Mouse (Mus musculus) ES-Bruce4 (cell line): ENCODE measurements at regions not wholly inside any gene's neighbourhood (a gene's known extent, or its start where the extent isn't known, plus 50 kb on each side); places are given as distances from the start of the nearest gene placed in this dataset.

Experiments
- H3K27ac ChIP-seq: 2 replicates; pipeline ENCODE4 v1.5.1; 2012; ENCODE audit warnings: low read length, inconsistent platforms; ENCODE audit not compliant: insufficient read depth
- H3K27me3 ChIP-seq: 2 replicates; pipeline ENCODE4 v1.6.1; 2012; ENCODE audit warnings: mild to moderate bottlenecking, low read length, inconsistent platforms; ENCODE audit not compliant: control insufficient read depth, poor library complexity, insufficient read depth, severe bottlenecking
- H3K36me3 ChIP-seq: 2 replicates; pipeline ENCODE4 v1.6.1; 2012; ENCODE audit warnings: inconsistent platforms, mild to moderate bottlenecking, low read length, moderate library complexity; ENCODE audit not compliant: control insufficient read depth, poor library complexity, insufficient read depth, severe bottlenecking
- H3K4me1 ChIP-seq: one replicate; pipeline ENCODE4 v1.8.1; 2011; ENCODE audit warnings: low read length; ENCODE audit not compliant: control insufficient read depth, insufficient read depth
- H3K4me3 ChIP-seq: 2 replicates; pipeline ENCODE4 v1.5.1; 2011; ENCODE audit warnings: low read depth, mild to moderate bottlenecking, low read length
- H3K9ac ChIP-seq: 2 replicates; pipeline ENCODE4 v1.6.1; 2012; ENCODE audit warnings: low read depth, mild to moderate bottlenecking, inconsistent platforms; ENCODE audit not compliant: poor library complexity, severe bottlenecking
- H3K9me3 ChIP-seq: replicated peaks from 2 replicates; pipeline ENCODE4 v1.6.1; 2012; ENCODE audit warnings: mild to moderate bottlenecking, low read length, inconsistent platforms; ENCODE audit not compliant: control insufficient read depth, poor library complexity, insufficient read depth, severe bottlenecking
- CTCF ChIP-seq: IDR thresholded peaks from one replicate; pipeline ENCODE4 v1.8.1; 2011; ENCODE audit warnings: low read depth, low read length
- EP300 ChIP-seq: IDR thresholded peaks from 2 replicates; pipeline ENCODE4 v1.6.1; 2011; ENCODE audit warnings: low read depth, low read length; ENCODE audit not compliant: insufficient read depth
- POLR2A ChIP-seq: IDR thresholded peaks from one replicate; pipeline ENCODE4 v1.8.1; 2011; ENCODE audit warnings: low read length; ENCODE audit not compliant: insufficient read depth

DNA sequence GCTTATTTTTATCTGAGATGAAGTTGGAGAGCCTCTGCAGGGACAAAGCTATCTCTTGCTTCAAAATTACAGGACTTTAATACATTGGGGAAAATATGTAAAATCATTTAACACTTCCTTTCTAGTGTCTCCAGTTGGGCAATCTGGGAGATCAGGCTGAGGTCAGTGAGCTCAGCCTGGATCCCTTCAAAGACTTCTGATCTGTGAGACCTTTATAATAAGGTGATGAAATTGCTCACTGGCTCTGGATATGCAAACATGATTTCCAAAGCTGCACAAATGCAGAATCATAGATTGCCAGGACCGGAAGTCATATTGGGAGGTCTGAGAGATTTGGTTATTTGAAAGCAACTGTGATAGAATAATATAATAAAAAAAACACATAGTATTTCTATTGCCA, 76.7 kb downstream of the Mex3b start:
- Histone ChIP-seq H3K9me3 (peaks cover 2% of the 10 kb centered on the region; the same call in 1 of the 2 replicates), H3K36me3 (no peaks in the 10 kb centered on the region), H3K27ac (no peak overlapping the region), H3K9ac (no peak overlapping the region), H3K4me3 (no peak overlapping the region), H3K27me3 (no peaks in the 10 kb centered on the region), H3K4me1 (no peaks in the 10 kb centered on the region)
- TF ChIP-seq POLR2A (no peak), CTCF (no peak), EP300 (no peak)

DNA sequence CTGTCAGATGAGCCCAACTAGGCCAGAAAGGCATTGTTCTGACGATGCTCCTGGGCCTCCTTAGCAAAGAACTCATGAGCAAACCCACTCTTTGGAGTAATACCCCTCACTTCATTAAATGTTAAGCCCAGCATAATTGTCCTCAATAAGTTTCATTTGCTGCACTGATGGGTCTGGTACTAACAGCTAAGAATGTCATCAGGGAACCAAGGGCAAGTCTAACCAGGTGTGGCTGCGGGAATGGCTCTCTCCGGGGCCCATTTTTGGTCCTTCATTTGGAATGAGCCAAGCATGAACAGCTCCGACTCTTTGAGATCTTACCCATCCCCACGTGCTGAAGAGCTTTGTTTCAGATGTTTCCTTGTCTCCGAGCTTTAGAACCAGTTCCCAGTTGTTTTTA, 82.2 kb downstream of the Mex3b start:
- Histone ChIP-seq H3K36me3 (no peaks in the 10 kb centered on the region), H3K27me3 (no peaks in the 10 kb centered on the region), H3K9me3 (no peaks in the 10 kb centered on the region), H3K27ac (no peak overlapping the region), H3K4me3 (no peak overlapping the region), H3K4me1 (peaks cover 4% of the 10 kb centered on the region), H3K9ac (no peak overlapping the region)
- TF ChIP-seq EP300 (no peak), CTCF (no peak), POLR2A (no peak)

DNA sequence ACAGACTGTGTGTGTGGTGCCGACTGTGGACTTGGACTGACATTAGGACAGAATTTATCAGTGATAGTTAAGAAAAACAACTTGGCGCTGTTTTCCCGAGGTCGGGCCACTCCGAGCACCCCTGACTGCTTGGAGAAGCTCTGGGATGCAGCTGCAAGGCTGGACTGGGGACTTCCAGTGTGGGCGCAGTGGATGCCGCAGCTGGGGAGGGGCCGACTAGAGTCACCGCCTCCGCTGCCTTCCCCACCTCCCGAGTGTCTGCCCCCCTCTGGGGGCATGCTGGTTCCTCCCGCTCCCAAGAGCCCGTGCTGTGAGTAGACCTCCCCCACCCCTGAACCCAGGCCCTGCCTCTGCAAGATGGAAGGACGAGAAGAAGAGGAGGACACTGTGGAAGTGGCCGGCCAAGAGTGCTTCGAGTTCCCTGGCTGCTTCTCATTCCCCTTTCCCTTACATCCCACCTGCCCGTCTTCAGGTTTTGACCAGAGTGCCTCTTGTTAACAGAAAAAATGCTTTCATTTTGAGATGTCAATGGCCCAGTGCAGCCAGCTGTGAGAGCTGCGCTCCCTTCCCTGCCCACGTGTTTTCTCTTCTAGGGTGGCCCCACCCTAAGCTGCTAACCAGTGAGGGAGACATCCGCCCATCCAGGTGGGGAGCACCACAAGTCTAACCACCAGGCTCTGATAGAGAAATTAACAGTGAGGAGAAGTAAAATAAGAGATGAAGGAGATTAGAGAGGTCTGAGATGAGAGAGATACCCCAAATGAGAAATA, 90.3 kb downstream of the Mex3b start:
- TF ChIP-seq EP300 (no peak), POLR2A (no peak), CTCF (no peak)
- Histone ChIP-seq H3K9me3 (peaks cover 11% of the 10 kb centered on the region), H3K27me3 (no peaks in the 10 kb centered on the region), H3K36me3 (no peaks in the 10 kb centered on the region), H3K4me1 (peaks cover 8% of the 10 kb centered on the region), H3K4me3 (no peak overlapping the region), H3K27ac (no peak overlapping the region), H3K9ac (no peak overlapping the region)

DNA sequence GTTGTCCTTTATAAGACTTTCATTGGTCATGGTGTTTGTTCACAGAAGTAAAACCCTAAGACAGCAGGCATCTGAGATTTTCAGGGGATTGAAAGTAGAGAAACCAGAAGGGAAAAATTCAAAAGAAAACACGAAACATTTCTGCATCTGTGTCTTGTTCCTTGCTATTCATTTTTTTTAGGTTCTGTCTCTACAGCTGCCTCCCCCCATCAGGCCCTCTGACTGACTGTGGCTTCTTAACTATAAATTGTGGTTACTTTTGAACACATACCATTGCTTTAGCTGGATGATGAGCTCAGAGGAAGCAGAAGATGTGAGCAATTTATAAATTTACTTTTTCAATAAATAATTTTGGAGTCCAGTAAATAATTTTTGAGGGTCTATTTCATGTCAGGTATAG, 103.5 kb downstream of the Mex3b start:
- no peak for TF ChIP-seq CTCF
- no peak for TF ChIP-seq POLR2A
- no peak for TF ChIP-seq EP300
- no peak overlapping the region for H3K27ac ChIP-seq
- H3K4me1 ChIP-seq: no peaks in the 10 kb centered on the region
- H3K9me3 ChIP-seq: peaks cover 4% of the 10 kb centered on the region; the same call in 1 of the 2 replicates
- H3K27me3 ChIP-seq: no peaks in the 10 kb centered on the region
- no peaks in the 10 kb centered on the region for H3K36me3 ChIP-seq
- no peak overlapping the region for H3K9ac ChIP-seq
- no peak overlapping the region for H3K4me3 ChIP-seq

DNA sequence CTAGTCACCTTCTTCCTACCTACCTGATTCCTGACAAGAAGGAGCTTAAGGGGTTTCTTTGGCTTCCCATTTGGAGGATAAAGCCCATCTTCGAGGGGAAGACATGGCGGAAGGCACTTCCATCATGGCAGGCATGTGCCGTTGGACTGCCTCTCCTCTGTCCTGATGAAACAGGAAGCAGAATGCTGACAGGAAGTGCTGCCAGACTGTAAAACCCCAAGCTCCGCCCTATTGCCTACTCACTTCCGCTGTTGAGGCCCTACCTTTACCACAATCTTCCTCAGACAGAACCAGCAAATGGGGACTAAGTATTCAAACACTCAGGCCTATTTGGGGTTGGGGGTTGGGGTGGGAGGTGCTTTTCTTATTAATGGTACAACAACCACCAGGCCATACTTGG, 104.1 kb downstream of the Mex3b start:
- Histone ChIP-seq H3K9ac (no peak overlapping the region), H3K9me3 (peaks cover 4% of the 10 kb centered on the region; the same call in 1 of the 2 replicates), H3K27me3 (no peaks in the 10 kb centered on the region), H3K4me1 (no peaks in the 10 kb centered on the region), H3K36me3 (no peaks in the 10 kb centered on the region), H3K27ac (no peak overlapping the region), H3K4me3 (no peak overlapping the region)
- no peak for TF ChIP-seq EP300
- TF ChIP-seq POLR2A: no peak
- TF ChIP-seq CTCF: no peak

DNA sequence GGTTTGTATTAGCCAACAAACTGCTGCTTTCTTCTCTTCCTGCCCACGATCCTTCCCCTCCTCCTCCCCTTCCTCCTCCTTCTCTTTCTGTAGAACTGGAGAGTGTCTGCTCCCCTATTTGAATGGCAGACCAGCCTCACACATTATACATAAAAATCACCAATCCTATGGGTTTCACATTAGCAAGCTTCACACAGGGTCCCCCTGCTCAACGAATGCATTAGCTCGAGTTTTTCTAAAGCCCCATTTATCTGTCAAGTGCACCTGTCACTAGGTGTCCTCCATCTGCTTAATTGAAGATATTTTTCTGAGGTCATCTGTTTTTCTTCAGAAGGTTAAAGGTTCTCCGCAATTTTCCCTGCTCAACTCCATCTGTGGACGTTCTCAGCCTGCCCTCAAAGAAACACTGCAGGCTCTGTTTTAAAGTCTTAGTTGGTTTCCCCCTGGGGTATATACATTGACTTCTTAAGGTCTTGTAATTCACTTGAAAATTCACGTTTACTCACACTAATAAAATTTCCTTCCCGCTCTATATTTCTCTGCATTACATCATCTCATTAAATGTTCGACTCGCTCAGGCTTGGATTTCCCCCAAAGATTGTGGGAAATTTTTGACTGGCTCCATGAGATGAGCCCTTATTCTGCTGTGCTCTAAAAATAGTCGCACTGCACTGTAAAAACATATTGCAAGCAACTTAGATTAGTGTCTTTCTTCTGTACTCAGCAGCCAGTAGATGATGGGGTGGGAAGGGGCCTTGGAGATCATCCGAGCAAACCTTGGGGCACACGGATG, 105.3 kb downstream of the Mex3b start:
- no peaks in the 10 kb centered on the region for H3K4me1 ChIP-seq
- H3K27me3 ChIP-seq: no peaks in the 10 kb centered on the region
- no peak for TF ChIP-seq EP300
- no peak for TF ChIP-seq CTCF
- TF ChIP-seq POLR2A: no peak
- no peak overlapping the region for H3K4me3 ChIP-seq
- peaks cover 4% of the 10 kb centered on the region; the same call in 1 of the 2 replicates for H3K9me3 ChIP-seq
- no peak overlapping the region for H3K27ac ChIP-seq
- no peak overlapping the region for H3K9ac ChIP-seq
- H3K36me3 ChIP-seq: no peaks in the 10 kb centered on the region
